42 mouse cellular contexts compared by ENCODE assay signal in the genomic region with DNA sequence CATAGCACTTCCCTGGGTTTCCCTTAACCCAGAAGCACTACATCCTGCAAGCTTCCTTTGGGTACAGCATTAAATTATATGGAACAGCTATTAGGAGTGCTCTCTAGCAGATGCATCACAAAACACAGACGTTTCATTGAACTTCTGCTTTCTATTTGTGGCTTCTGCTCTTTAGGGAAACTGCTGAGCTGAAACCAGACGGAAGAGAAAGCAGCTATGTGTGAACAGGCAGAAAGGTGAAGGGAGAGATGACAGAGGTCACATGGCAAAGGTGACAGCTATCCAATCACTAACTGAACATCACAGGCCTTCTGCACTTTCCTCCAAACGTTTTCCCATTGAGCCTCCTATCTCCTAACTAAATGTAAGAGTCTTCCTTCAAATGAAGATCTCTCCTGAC. TPM values are rescaled to one million over a fixed set of nuclear protein-coding genes. Genes with fewer than 3 reads are reported as not detected.
A peak's percentile ranks its signal among the peaks of the same experiment; 100 is the strongest.
DNase-seq lines count a peak whose midpoint lies in the region; ATAC-seq and TF ChIP-seq lines count a peak whose summit lies in the region.
"Had no signal": no experiment of that assay in that cellular context is flagged by ENCODE, and none has a peak within 500 bp of the region (broad histone marks: within the 10 kb centered on the region; RNA-seq: fewer than 3 reads in every experiment).

No protein-coding gene starts in this region.

- H3K36me3 ChIP-seq in MEL (ENCODE audit: control insufficient read depth in 1 of 2, insufficient read depth in 2 of 2, low read length in 2 of 2) (no peaks in the 10 kb centered on the region; a peak in 1 of 4 replicates), macrophage (ENCODE audit: inconsistent target) (no peaks in the 10 kb centered on the region)
- H3K36me3 ChIP-seq: forebrain, embryonic 15.5 days; hindbrain, embryonic 12.5 days; lung, embryonic 15.5 days; neural tube, embryonic 12.5 days; stomach, embryonic 15.5 days had no signal

- no peaks in the 10 kb centered on the region for H3K4me1 ChIP-seq in MEL (ENCODE audit: control insufficient read depth in 1 of 2, insufficient read depth in 2 of 2, low read length in 2 of 2)
- H3K4me1 ChIP-seq: embryonic facial prominence, embryonic 13.5 days; forebrain, embryonic 10.5 days; forebrain, embryonic 15.5 days; heart, embryonic 13.5 days; hindbrain, embryonic 12.5 days; kidney, embryonic 15.5 days; limb, embryonic 13.5 days; lung, embryonic 15.5 days; neural tube, embryonic 12.5 days; stomach, embryonic 15.5 days had no signal

- H3K4me3 ChIP-seq in MEL (ENCODE audit: control insufficient read depth in 1 of 2, insufficient read depth in 1 of 2, low read depth in 2 of 2, low read length in 2 of 2) = no peak overlapping the region
- H3K4me3 ChIP-seq in macrophage (ENCODE audit: inconsistent target) = no peak overlapping the region
- H3K4me3 ChIP-seq: embryonic facial prominence, embryonic 13.5 days; forebrain, embryonic 10.5 days; forebrain, embryonic 15.5 days; heart, embryonic 13.5 days; hindbrain, embryonic 12.5 days; kidney, embryonic 15.5 days; left cerebral cortex, adult 2 months; limb, embryonic 13.5 days; lung, embryonic 15.5 days; myocyte; neural tube, embryonic 12.5 days; stomach, embryonic 15.5 days had no signal

- no peak overlapping the region for H3K27ac ChIP-seq in MEL (ENCODE audit: control insufficient read depth, low read depth, low read length)
- peak overlapping the region; percentile 65 for H3K27ac ChIP-seq in macrophage
- H3K27ac ChIP-seq: embryonic facial prominence, embryonic 13.5 days; forebrain, embryonic 10.5 days; forebrain, embryonic 15.5 days; heart, embryonic 13.5 days; hindbrain, embryonic 12.5 days; kidney, embryonic 15.5 days; left cerebral cortex, adult 2 months; limb, embryonic 13.5 days; lung, embryonic 15.5 days; neural tube, embryonic 12.5 days; stomach, embryonic 15.5 days had no signal

- H3K9me3 ChIP-seq in MEL (replicated peaks; ENCODE audit: insufficient read depth, low read length) = no peaks in the 10 kb centered on the region
- H3K9me3 ChIP-seq: embryonic facial prominence, embryonic 13.5 days; forebrain, embryonic 10.5 days; forebrain, embryonic 15.5 days; heart, embryonic 13.5 days; hindbrain, embryonic 12.5 days; kidney, embryonic 15.5 days; limb, embryonic 13.5 days; lung, embryonic 15.5 days; neural tube, embryonic 12.5 days; stomach, embryonic 15.5 days had no signal

- WGBS in macrophage (ENCODE audit: missing documents) = 4% methylated on average over 3 of the region's 3 CpGs

- no peaks in the 10 kb centered on the region for H3K27me3 ChIP-seq in MEL (ENCODE audit: control insufficient read depth in 1 of 2, insufficient read depth in 2 of 2, low read length in 2 of 2)
- H3K27me3 ChIP-seq: embryonic facial prominence, embryonic 13.5 days; forebrain, embryonic 15.5 days; heart, embryonic 13.5 days; hindbrain, embryonic 12.5 days; kidney, embryonic 15.5 days; limb, embryonic 13.5 days; lung, embryonic 15.5 days; neural tube, embryonic 12.5 days; stomach, embryonic 15.5 days had no signal

- no peak for TF ChIP-seq POLR2A in MEL (IDR thresholded peaks at IDR 0.05; ENCODE audit: control insufficient read depth in 1 of 2, insufficient read depth in 1 of 2, low read depth in 1 of 2, low read length in 2 of 2, poor library complexity in 1 of 2)

- no peak for TF ChIP-seq CTCF in MEL (IDR thresholded peaks at IDR 0.05 in 2 of 3, conservative IDR thresholded peaks at IDR 0.05 in 1 of 3; ENCODE audit: control insufficient read depth in 1 of 3, insufficient read depth in 1 of 3, low read depth in 2 of 3, low read length in 3 of 3, poor library complexity in 1 of 3, severe bottlenecking in 1 of 3)

- no peak overlapping the region for H3K9ac ChIP-seq in MEL (ENCODE audit: control insufficient read depth, low read depth, low read length, poor library complexity, severe bottlenecking)
- H3K9ac ChIP-seq: embryonic facial prominence, embryonic 13.5 days; forebrain, embryonic 15.5 days; heart, embryonic 13.5 days; hindbrain, embryonic 12.5 days; kidney, embryonic 15.5 days; limb, embryonic 13.5 days; lung, embryonic 15.5 days; neural tube, embryonic 12.5 days; stomach, embryonic 15.5 days had no signal

- H3K79me2 ChIP-seq in MEL (ENCODE audit: control insufficient read depth, insufficient read depth, low read length, poor library complexity) = no peaks in the 10 kb centered on the region
- no peaks in the 10 kb centered on the region for H3K79me2 ChIP-seq in macrophage (ENCODE audit: inconsistent target)

- peak; percentile 49 to 52 for DNase-seq in B cell, adult 2 months
- DNase-seq in MEL (ENCODE audit: low read depth, low spot score) = peak; percentile 49
- DNase-seq in embryo, embryonic 11 days = no peak
- DNase-seq in adrenal gland, postnatal 14 days = no peak
- no peak for DNase-seq in heart, postnatal 4 days
- DNase-seq: adrenal gland, postnatal 36 days; cerebellum, adult 9-10 months; cerebellum, postnatal 36 days; gastrocnemius, postnatal 36 days; heart, postnatal 10 days; kidney, adult 18-20 months; kidney, postnatal 25 days; lung, postnatal 4 days; right cerebral cortex, postnatal 4 days; thymus, postnatal 14 days had no signal

- ATAC-seq in neutrophil, adult 5-6 weeks (ENCODE audit: extremely low read depth, insufficient number of reproducible peaks, low FRiP score, poor library complexity, severe bottlenecking) = peak; percentile 92
- ATAC-seq: forebrain, embryonic 15.5 days; midbrain, embryonic 16.5 days had no signal

- TF ChIP-seq EP300 in MEL (IDR thresholded peaks at IDR 0.05; ENCODE audit: low read depth in 1 of 2, low read length in 2 of 2) = no peak

- TF ChIP-seq RAD21 in MEL (IDR thresholded peaks at IDR 0.05; ENCODE audit: low read depth, low read length) = no peak

TF ChIP-seq in MEL, 35 proteins besides CTCF, POLR2A, EP300 and RAD21:
- 0 out of 2 replicates have a peak, but pooled peaks have one; percentile 34 for TF ChIP-seq USF1 (IDR thresholded peaks at IDR 0.05; ENCODE audit: low read depth, low read length)
- no peak for TF ChIP-seq ZMIZ1 (IDR thresholded peaks at IDR 0.05; ENCODE audit: low read depth, low read length)

RNA-seq across cellular contexts. Expression of gene Ifnab, which starts 14.8 kb away (rescaled TPM):
- total RNA-seq in MEL (2012; rRNA removed) = not detected in 2 replicates
- polyA plus RNA-seq in MEL (2012; ENCODE audit: insufficient read depth in 1 of 2, insufficient read length in 2 of 2, low read depth in 1 of 2, low replicate concordance in 2 of 2, missing spikeins in 1 of 2) (not detected), macrophage (2018) (not detected in 3 replicates)
- not detected for total RNA-seq in macrophage (2018; cell fraction: chromatin; rRNA removed)
- not detected for total RNA-seq in macrophage (2018; cell fraction: cytosol; rRNA removed)
- under 1 TPM in 1 of 26 experiments, not detected in 25; 0.89 TPM for total RNA-seq in macrophage (2018; cell fraction: nucleus; rRNA removed)
- not detected in 2 replicates for total RNA-seq in neutrophil, adult 5-6 weeks (2017)
- total RNA-seq in adrenal gland, postnatal 14 days (2021) = not detected in 2 replicates
- not detected for total RNA-seq in heart, postnatal 4 days (2021)
- total RNA-seq: adrenal gland, adult 18-20 months; adrenal gland, postnatal 36 days; gastrocnemius, adult 18-20 months; gastrocnemius, postnatal 36 days; heart, adult 8-10 months; heart, postnatal 10 days; layer of hippocampus, adult 18-20 months; layer of hippocampus, postnatal 14 days; left cerebral cortex, adult 2 months; left cerebral cortex, postnatal 36 days had no signal
- polyA plus RNA-seq: embryonic facial prominence, embryonic 13.5 days; forebrain, embryonic 10.5 days; forebrain, embryonic 15.5 days; frontal cortex, adult 2 months; heart, embryonic 13.5 days; hindbrain, embryonic 12.5 days; kidney, embryonic 15.5 days; limb, embryonic 13.5 days; liver, embryonic 11.5 days; liver, embryonic 16.5 days; lung, embryonic 15.5 days; midbrain, embryonic 11.5 days; midbrain, embryonic 16.5 days; myocyte; neural tube, embryonic 12.5 days; spleen, adult 2 months; stomach, embryonic 15.5 days; urinary bladder, adult 2 months had no signal

RNA-seq across cellular contexts. Expression of gene Gm26566, which starts 15.7 kb away (rescaled TPM):
- 7.8 and 9.8 TPM in 2 replicates for total RNA-seq in MEL (2012; rRNA removed)
- polyA plus RNA-seq in MEL (2012; ENCODE audit: insufficient read depth in 1 of 2, insufficient read length in 2 of 2, low read depth in 1 of 2, low replicate concordance in 2 of 2, missing spikeins in 1 of 2) (under 1 TPM in 1 of 2 experiments, not detected in 1; 0.40 TPM), macrophage (2018) (0.47 TPM in 1 of 3 replicates, not detected in the others)
- 1 to 10 TPM in 2 of 26 experiments, under 1 TPM in 2, not detected in 22; 0.88 to 1.4 (median 1.1) TPM for total RNA-seq in macrophage (2018; cell fraction: chromatin; rRNA removed)
- total RNA-seq in macrophage (2018; cell fraction: cytosol; rRNA removed) = 1 to 10 TPM in 8 of 26 experiments, under 1 TPM in 16, not detected in 2; 0.17 to 1.7 (median 0.83) TPM
- total RNA-seq in macrophage (2018; cell fraction: nucleus; rRNA removed) = 1 to 10 TPM in 2 of 26 experiments, under 1 TPM in 7, not detected in 17; 0.55 to 1.5 (median 0.75) TPM
- total RNA-seq in neutrophil, adult 5-6 weeks (2017) = 0.93 TPM in 1 of 2 replicates, not detected in the other
- 0.49 and 0.89 TPM in 2 replicates for total RNA-seq in adrenal gland, postnatal 14 days (2021)
- total RNA-seq in heart, postnatal 4 days (2021) = under 1 TPM; 0.36 to 0.52 TPM

RNA-seq across cellular contexts. Expression of gene Klhl9, which starts 16.3 kb away (rescaled TPM):
- total RNA-seq in MEL (2012; rRNA removed) = 33.9 and 35.1 TPM in 2 replicates
- 10 to 100 TPM; 16.6 to 69.5 TPM for polyA plus RNA-seq in MEL (2012; ENCODE audit: insufficient read depth in 1 of 2, insufficient read length in 2 of 2, low read depth in 1 of 2, low replicate concordance in 2 of 2, missing spikeins in 1 of 2)
- total RNA-seq in macrophage (2018; cell fraction: chromatin; rRNA removed) = 10 to 100 TPM; 17.4 to 79.7 (median 28.8) TPM
- total RNA-seq in macrophage (2018; cell fraction: cytosol; rRNA removed) = 100 to 1,000 TPM in 10 of 26 experiments, 10 to 100 TPM in 16; 38.8 to 182 (median 67.3) TPM
- 100 to 1,000 TPM in 2 of 26 experiments, 10 to 100 TPM in 24; 35.5 to 134 (median 63.4) TPM for total RNA-seq in macrophage (2018; cell fraction: nucleus; rRNA removed)
- 50.3 to 101 TPM (median 75.4 TPM) in 3 replicates for polyA plus RNA-seq in macrophage (2018)
- 45.5 and 48.4 TPM in 2 replicates for total RNA-seq in neutrophil, adult 5-6 weeks (2017)
- total RNA-seq in adrenal gland, postnatal 14 days (2021) = 72.3 and 74.9 TPM in 2 replicates
- 10 to 100 TPM; 89.6 to 91.9 TPM for total RNA-seq in heart, postnatal 4 days (2021)

RNA-seq across cellular contexts. Expression of gene Ifna2, which starts 22.2 kb away (rescaled TPM):
- not detected in 2 replicates for total RNA-seq in MEL (2012; rRNA removed)
- polyA plus RNA-seq in MEL (2012; ENCODE audit: insufficient read depth in 1 of 2, insufficient read length in 2 of 2, low read depth in 1 of 2, low replicate concordance in 2 of 2, missing spikeins in 1 of 2) (not detected), macrophage (2018) (not detected in 3 replicates)
- total RNA-seq in macrophage (2018; cell fraction: chromatin; rRNA removed) = 1 to 10 TPM in 1 of 26 experiments, not detected in 25; 3.8 TPM
- 1 to 10 TPM in 1 of 26 experiments, under 1 TPM in 6, not detected in 19; 0.10 to 2.6 (median 0.24) TPM for total RNA-seq in macrophage (2018; cell fraction: cytosol; rRNA removed)
- total RNA-seq in macrophage (2018; cell fraction: nucleus; rRNA removed) = 10 to 100 TPM in 1 of 26 experiments, 1 to 10 TPM in 3, not detected in 22; 1.1 to 14.6 (median 3.2) TPM
- not detected in 2 replicates for total RNA-seq in neutrophil, adult 5-6 weeks (2017)
- total RNA-seq in adrenal gland, postnatal 14 days (2021) = not detected in 2 replicates
- total RNA-seq in heart, postnatal 4 days (2021) = not detected
- total RNA-seq: adrenal gland, adult 18-20 months; adrenal gland, postnatal 36 days; gastrocnemius, adult 18-20 months; gastrocnemius, postnatal 36 days; heart, adult 8-10 months; heart, postnatal 10 days; layer of hippocampus, adult 18-20 months; layer of hippocampus, postnatal 14 days; left cerebral cortex, adult 2 months; left cerebral cortex, postnatal 36 days had no signal
- polyA plus RNA-seq: embryonic facial prominence, embryonic 13.5 days; forebrain, embryonic 10.5 days; forebrain, embryonic 15.5 days; frontal cortex, adult 2 months; heart, embryonic 13.5 days; hindbrain, embryonic 12.5 days; kidney, embryonic 15.5 days; limb, embryonic 13.5 days; liver, embryonic 11.5 days; liver, embryonic 16.5 days; lung, embryonic 15.5 days; midbrain, embryonic 11.5 days; midbrain, embryonic 16.5 days; myocyte; neural tube, embryonic 12.5 days; spleen, adult 2 months; stomach, embryonic 15.5 days; urinary bladder, adult 2 months had no signal

RNA-seq across cellular contexts. Expression of gene Ifna16, which starts 29.2 kb away (rescaled TPM):
- not detected in 2 replicates for total RNA-seq in MEL (2012; rRNA removed)
- not detected for polyA plus RNA-seq in MEL (2012; ENCODE audit: insufficient read depth in 1 of 2, insufficient read length in 2 of 2, low read depth in 1 of 2, low replicate concordance in 2 of 2, missing spikeins in 1 of 2)
- not detected for total RNA-seq in macrophage (2018; cell fraction: chromatin; rRNA removed)
- not detected for total RNA-seq in macrophage (2018; cell fraction: cytosol; rRNA removed)
- total RNA-seq in macrophage (2018; cell fraction: nucleus; rRNA removed) = not detected
- polyA plus RNA-seq in macrophage (2018) = not detected in 3 replicates
- total RNA-seq in neutrophil, adult 5-6 weeks (2017) = not detected in 2 replicates
- not detected in 2 replicates for total RNA-seq in adrenal gland, postnatal 14 days (2021)
- total RNA-seq in heart, postnatal 4 days (2021) = not detected
- total RNA-seq: adrenal gland, adult 18-20 months; adrenal gland, postnatal 36 days; gastrocnemius, adult 18-20 months; gastrocnemius, postnatal 36 days; heart, adult 8-10 months; heart, postnatal 10 days; layer of hippocampus, adult 18-20 months; layer of hippocampus, postnatal 14 days; left cerebral cortex, adult 2 months; left cerebral cortex, postnatal 36 days had no signal
- polyA plus RNA-seq: embryonic facial prominence, embryonic 13.5 days; forebrain, embryonic 10.5 days; forebrain, embryonic 15.5 days; frontal cortex, adult 2 months; heart, embryonic 13.5 days; hindbrain, embryonic 12.5 days; kidney, embryonic 15.5 days; limb, embryonic 13.5 days; liver, embryonic 11.5 days; liver, embryonic 16.5 days; lung, embryonic 15.5 days; midbrain, embryonic 11.5 days; midbrain, embryonic 16.5 days; myocyte; neural tube, embryonic 12.5 days; spleen, adult 2 months; stomach, embryonic 15.5 days; urinary bladder, adult 2 months had no signal

Comparison
In these comparisons a context has a peak if more than half of its experiments do, and no peak if none do; other contexts are left out.
1. DNase-seq: peak in B cell, adult 2 months (2 of 2) and MEL (single experiment); none in embryo, embryonic 11 days (single experiment), adrenal gland, postnatal 14 days (single experiment) and heart, postnatal 4 days (single experiment).